Comparison of ENCODE assay signal across 12 mouse cellular contexts in the genomic region with DNA sequence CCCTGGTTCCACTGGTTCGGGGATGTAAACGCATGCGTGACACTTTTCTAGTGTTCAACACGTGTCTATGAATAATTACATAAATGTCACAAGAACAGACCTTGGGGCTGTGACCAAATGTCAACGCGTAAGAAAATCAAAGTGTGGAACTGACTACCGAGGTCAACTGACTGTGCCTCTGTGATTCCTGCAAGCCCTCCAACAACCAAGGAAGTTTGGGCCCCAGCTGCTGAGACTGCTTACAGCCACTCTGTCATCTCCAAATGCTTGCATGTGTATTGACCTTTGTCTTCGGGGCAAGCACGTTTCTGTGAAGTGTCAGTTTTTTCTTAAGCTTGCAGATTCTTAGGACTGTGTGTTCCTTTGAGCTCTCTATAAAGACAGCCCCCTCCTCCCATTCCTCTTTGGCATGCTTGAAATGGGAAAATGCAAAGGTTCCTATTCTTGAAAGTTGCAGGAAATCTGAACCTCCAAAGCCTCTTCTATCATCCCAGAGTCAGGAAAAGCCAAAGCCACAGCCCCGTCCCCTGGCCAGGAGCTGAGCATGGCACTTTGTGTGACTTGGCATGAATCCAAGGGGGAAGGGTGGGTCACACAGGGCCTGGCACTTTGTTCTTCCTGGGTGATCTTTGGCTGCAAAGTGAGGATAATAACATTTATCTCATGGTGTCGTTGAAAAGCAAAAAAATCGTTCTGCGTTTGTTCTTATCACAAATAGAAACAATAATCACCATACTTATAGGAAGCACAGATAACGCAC. TPM values are rescaled to one million over a fixed set of nuclear protein-coding genes. Genes with fewer than 3 reads are reported as not detected.
DNase-seq lines count a peak whose midpoint lies in the region; ATAC-seq lines count a peak whose summit lies in the region.
"Had no signal": no experiment of that assay in that cellular context is flagged by ENCODE, and none has a peak within 500 bp of the region (broad histone marks: within the 10 kb centered on the region; RNA-seq: fewer than 3 reads in every experiment).

No protein-coding gene starts in this region.

- H3K4me1 ChIP-seq in forebrain, embryonic 13.5 days, result peaks cover 6% of the 10 kb centered on the region; the same call in 1 of the 2 replicates
- H3K4me1 ChIP-seq: liver, embryonic 15.5 days had no signal

- no peak for ATAC-seq in forebrain, embryonic 13.5 days
- ATAC-seq: activated CD4-positive, CD25-positive, alpha-beta regulatory T cell, adult 4 months had no signal

- no peak overlapping the region for H3K27ac ChIP-seq in forebrain, embryonic 13.5 days
- H3K27ac ChIP-seq: embryonic facial prominence, embryonic 10.5 days; forebrain, embryonic 10.5 days; liver, embryonic 15.5 days had no signal

- no peak overlapping the region for H3K9ac ChIP-seq in forebrain, embryonic 13.5 days
- H3K9ac ChIP-seq: liver, embryonic 15.5 days had no signal

- peak; percentile 37 for DNase-seq in embryo, embryonic 10.5 days (ENCODE audit: low spot score)
- DNase-seq in embryo, embryonic 9.5 days (ENCODE audit: extremely low spot score), result no peak
- peak; percentile 39 for DNase-seq in ovary, postnatal 36 days (ENCODE audit: low spot score)
- no peak for DNase-seq in ovary, postnatal 10 days (ENCODE audit: low spot score)
- peak; percentile 8 for DNase-seq in lung, postnatal 14 days
- DNase-seq in yolk sac, embryonic 10.5 days (ENCODE audit: low spot score), result peak; percentile 47
- DNase-seq in right cerebral cortex, postnatal 25 days, result no peak

- no peak overlapping the region for H3K4me2 ChIP-seq in forebrain, embryonic 13.5 days
- H3K4me2 ChIP-seq: liver, embryonic 15.5 days had no signal

- no peak overlapping the region for H3K4me3 ChIP-seq in forebrain, embryonic 13.5 days
- H3K4me3 ChIP-seq: embryonic facial prominence, embryonic 10.5 days; forebrain, embryonic 10.5 days; liver, embryonic 15.5 days had no signal

- no peaks in the 10 kb centered on the region for H3K27me3 ChIP-seq in forebrain, embryonic 13.5 days
- H3K27me3 ChIP-seq: liver, embryonic 15.5 days had no signal

- 70% methylated on average over 14 of the region's 14 CpGs for WGBS in forebrain, embryonic 13.5 days

- no peaks in the 10 kb centered on the region for H3K36me3 ChIP-seq in forebrain, embryonic 13.5 days (ENCODE audit: poor library complexity, severe bottlenecking)
- H3K36me3 ChIP-seq: embryonic facial prominence, embryonic 10.5 days; forebrain, embryonic 10.5 days; liver, embryonic 15.5 days had no signal

- H3K9me3 ChIP-seq in forebrain, embryonic 13.5 days (replicated peaks), result no peaks in the 10 kb centered on the region
- H3K9me3 ChIP-seq: embryonic facial prominence, embryonic 10.5 days; forebrain, embryonic 10.5 days; liver, embryonic 15.5 days had no signal

RNA-seq across cellular contexts. Expression of gene Prr15, which starts 27.5 kb away (rescaled TPM):
- polyA plus RNA-seq in forebrain, embryonic 13.5 days (2015; fragmentation: Nextera tagmentation; extraction: Ambion mirVana), result 5.5 and 9.8 TPM in 2 replicates
- polyA plus RNA-seq: activated CD4-positive, CD25-positive, alpha-beta regulatory T cell, adult 4 months had no signal

Comparison
In these comparisons a context has a peak if more than half of its experiments do, and no peak if none do; other contexts are left out.
1. DNase-seq: peak in embryo, embryonic 10.5 days (single experiment), ovary, postnatal 36 days (single experiment), lung, postnatal 14 days (single experiment) and yolk sac, embryonic 10.5 days (single experiment); none in embryo, embryonic 9.5 days (single experiment), ovary, postnatal 10 days (single experiment) and right cerebral cortex, postnatal 25 days (single experiment).